Mouse (Mus musculus) adrenal gland, postnatal 25 days (tissue): ENCODE measurements around the gene Atg2a. TPM values are rescaled to one million over a fixed set of nuclear protein-coding genes. Genes with fewer than 3 reads are reported as not detected.
"Not testable (repeated sequence)": the region's sequence is repeated elsewhere in the genome, so short reads cannot be mapped to it uniquely, and the experiment has no call there.

ENCODE experiments used
- DNase-seq: peaks from one replicate; pipeline ENCODE4 v3.0.0; 2021; ENCODE audit warnings: mixed read lengths
- total RNA-seq: library from RNA; stranded (reverse); gene quantifications from 2 replicates; pipeline ENCODE4 v1.2.3, GENCODE M21; 2021

Atg2a gene
- total RNA-seq, 1 experiment from 2014 or later = 47.0 TPM

DNA sequence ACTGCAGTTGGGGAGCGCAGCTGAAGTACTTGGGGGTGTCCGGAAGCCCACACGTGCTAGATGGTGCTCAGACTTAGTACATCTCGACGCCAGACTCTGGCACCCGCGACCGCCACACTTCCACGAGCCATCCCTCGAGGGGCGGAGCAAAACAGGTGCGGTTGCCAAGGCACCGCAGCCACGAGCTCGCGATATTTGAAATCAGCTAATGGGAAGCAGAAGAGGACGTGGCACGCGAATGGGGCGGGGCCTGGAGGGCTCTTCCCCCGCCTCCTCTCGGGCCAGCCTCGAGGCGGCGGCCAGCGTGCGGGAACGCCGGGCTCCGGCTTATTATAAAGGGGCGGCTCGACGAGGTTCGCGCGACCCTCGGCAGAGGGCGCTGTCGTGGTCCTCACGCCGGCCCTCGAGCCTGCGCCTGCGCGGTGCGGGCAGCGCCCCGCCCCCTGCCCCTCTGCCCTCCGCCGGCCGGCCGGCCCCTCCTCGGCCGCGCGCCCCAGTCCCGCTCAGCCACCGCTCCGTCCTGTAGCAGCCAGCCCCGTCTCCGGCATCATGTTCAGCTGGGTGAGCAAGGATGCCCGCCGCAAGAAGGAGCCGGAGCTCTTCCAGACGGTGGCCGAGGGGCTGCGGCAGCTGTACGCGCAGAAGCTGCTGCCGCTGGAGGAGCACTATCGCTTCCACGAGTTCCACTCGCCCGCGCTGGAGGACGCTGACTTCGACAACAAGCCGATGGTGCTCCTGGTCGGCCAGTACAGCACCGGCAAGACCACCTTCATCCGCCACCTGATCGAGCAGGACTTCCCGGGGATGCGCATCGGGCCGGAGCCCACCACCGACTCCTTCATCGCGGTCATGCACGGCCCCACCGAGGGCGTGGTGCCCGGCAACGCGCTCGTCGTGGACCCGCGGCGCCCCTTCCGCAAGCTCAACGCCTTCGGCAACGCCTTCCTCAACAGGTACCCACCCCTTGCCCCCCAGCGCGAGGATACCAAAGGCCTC, 35.3 kb downstream of the Atg2a start, which contains the start of gene Ehd1:
Gene Ehd1, plus strand, starts transcription at position 300 of the 996 bp plus-strand sequence.
- peak; percentile 97 for DNase-seq

DNA sequence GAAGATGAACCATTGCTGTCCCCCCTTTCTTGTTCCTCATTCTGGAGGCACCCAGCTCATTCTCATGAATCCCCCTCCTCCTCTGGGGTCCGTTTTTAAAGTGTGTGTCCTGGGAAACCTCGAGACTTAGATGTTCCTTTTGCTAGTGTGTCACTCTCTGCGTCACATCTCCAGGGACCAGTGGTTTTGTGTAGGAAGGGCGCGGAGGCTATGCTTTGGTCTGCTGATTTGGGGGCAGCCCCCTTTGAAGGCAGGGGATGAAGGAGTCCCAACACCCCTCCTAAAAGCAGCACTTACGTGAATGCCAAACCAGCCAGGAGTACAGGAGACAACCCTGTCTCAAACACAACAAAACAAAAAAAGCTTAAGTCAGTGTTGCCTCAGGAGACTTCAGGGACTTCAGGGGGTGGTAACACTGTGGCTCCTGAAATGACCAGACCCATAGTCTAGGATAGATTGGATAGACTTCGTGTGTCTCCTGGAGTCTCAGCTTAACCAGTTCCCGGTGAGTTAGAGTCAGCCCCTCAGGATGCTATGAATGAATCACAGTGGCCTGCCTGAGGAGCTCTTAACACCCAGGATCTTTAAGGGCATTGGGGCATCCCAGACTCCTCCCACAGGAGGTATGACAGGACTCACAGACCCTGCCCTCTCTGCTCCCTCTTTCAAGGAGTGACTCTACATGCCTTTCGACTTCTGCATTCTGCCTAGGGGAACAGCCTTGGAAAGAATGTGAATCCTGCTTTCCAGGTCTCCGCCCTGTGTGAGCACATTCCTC, 36.4 kb downstream of the Atg2a start:
- DNase-seq = peak; percentile 67

DNA sequence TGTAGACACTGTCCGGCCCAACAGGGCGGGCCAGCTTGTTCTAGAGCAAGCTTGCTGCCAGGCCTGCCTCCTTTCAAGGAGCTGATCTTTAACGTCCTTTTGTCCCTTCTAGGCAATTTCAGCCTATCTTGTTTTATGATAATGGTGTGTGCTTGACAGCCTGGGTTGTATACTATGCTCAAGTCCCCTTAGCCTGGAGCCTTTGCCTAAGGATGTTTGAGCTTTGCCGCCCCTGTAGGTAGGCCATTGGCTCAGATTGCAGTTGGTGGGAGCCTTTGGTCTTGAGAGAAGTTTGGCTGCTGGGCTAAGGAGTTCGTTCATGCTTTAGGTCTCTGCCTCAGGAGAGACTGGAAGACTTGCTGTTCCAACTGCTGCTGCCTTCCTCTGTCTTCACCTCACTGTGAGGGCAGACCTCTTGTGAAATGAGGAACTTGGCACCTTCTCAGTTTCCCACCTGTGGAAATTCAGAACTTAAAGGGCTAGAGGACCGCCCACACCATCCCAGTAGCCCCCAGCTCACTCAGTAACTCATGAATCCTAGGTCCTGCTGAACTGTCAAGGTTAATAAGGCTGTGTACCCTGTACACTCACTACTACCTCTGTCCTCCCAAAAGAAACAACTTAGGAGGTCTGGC, 37.1 kb downstream of the Atg2a start:
- DNase-seq = no peak

DNA sequence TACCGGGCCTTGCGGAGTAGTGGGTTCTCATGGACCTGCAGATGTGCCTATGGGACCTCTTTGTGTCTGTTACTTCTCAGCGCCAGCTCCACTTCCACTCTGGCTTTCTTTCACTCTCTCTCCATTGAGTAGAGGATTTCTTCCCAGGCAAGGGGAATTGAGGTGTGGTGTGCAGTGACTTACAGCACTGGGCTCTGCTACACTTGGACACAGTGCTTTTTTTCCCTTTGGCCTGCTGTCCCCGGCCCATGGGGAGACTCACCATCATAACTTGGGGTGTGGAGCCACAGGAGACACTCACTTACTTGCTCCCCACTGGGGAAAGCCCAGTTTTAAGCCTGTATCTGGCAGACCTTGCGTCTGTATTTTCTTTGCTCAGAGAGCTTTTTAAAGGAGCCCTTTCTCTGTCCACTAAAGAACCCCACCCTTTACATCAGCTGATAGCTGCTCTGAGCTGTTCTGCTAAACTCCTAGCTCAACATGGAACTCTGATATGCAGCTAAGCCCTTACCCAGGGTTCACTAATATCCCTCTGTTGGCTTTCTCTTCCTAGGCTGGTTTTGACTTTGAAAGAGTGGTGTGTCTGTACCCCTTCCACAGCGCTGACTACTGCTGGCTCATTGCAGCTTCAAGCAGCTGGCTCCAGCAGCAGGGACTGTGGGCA, 38.1 kb downstream of the Atg2a start:
- DNase-seq = no peak

DNA sequence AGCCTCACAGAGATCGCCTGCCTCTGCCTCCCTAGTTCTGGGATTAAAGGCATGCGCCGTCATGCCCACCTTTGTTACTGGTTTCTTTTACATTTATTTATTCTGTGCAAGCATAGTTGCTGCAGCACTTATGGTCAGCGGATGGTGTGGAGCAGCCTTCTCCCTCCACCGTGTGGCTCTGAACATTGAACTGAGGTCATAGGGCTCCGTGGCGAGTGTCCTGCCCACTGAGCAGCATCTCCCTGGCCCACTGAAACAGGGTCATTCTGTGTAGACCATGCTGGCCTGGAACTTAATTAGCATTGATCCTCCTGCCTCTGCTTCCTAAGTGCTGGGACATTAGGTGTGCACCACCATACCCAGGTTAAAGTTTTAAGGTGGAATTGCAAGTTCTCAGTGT, 39.1 kb downstream of the Atg2a start:
- no peak for DNase-seq

DNA sequence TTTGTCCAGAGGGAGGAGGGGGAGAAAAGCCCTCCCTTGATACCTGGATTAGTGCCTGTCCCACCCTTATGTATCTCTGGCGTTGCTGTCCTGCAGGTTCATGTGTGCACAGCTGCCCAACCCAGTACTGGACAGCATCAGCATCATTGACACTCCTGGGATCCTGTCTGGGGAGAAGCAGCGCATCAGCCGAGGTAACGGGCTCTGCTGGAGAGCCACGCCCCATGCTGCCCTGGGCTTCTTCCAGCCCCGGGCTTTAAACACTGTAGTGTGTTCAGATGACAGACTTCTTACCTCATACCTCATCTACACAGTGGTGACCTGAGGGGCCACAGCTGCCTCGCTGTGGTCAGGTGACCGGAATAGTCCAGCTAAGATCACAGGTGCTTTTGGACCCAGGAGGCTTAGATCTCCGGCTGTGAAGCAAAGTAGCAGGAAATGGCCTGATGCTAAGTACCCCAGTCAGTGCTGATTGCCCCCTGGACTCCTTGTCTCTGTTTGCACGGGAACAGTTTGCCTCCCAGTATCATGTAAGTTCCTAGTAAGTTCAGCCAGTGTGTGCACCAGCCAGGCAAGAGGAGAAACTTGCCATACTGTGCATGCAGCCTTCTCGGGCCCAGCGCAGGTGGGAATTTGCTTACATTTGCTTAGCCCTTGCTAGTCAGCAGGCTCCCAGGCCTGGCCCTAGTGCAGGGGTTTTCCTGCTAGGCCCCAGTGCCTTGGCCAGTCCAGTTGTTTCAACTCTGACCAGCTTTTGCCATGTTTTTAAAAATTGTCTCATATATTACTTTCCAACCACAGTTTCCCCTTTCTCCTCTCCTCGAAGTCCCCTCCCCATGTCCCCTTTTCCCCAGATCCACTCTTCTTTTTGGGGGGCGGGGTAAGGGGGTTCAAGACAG, 39.9 kb downstream of the Atg2a start:
- no peak for DNase-seq

DNA sequence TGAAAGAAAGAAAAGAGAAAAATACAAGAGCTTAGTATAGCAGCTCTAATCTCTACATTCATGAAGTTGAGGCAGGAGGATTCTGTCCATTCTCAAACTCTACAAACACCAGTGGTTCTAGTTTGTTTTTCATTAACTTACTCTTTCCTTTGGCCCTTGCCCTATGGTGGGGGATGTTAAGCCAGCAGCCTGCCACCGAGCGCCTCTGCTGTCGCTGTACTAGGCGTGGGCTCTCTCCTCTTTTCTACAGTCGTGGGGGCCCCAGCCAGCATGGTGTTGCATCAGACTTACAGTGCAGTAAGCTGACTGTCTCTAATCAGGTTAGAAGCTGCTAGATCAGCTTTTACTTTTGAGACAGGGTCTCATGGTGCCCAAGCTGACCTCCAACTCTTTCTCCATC, 41.5 kb downstream of the Atg2a start:
- DNase-seq = no peak

DNA sequence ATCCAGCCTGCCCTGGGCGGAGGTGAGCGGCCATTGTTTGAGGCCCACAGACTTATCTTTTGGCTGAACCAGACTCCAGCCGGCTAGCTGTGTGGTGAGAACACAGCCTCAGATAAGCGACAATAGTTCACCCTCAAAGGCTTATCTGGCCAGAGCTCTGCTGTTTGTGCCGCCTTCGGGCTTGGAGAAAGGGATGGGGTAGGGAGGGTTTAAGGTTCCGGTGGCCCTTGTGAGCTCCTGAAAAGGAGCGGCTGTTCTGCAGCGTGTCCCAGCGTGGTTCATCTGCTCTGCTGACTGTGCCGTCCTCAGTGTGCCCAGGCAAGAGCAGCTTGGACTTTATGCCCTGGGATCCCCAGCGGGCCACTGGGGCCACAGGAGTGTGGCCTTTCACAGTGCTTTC, 43.0 kb downstream of the Atg2a start:
- DNase-seq = no peak

DNA sequence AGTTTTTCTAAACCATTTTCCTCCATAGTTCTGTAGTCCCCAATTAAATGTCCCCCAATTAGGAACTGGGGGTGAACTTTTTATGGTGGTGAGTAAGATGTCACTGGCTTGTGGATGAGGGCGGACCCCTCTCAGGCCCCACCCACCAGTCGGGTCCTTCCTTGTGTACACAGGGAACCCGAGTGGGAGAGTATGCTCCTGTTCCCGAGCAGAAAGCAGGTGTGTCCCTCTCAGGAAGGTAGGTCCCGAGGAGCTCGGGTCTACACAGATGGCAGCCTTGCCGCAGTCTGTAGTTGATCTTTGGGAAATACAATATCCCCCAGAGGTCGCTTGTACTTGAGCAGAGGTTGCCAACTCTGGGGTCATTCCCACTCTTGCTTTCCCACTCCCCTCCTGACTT, 43.8 kb downstream of the Atg2a start:
- DNase-seq = no peak

DNA sequence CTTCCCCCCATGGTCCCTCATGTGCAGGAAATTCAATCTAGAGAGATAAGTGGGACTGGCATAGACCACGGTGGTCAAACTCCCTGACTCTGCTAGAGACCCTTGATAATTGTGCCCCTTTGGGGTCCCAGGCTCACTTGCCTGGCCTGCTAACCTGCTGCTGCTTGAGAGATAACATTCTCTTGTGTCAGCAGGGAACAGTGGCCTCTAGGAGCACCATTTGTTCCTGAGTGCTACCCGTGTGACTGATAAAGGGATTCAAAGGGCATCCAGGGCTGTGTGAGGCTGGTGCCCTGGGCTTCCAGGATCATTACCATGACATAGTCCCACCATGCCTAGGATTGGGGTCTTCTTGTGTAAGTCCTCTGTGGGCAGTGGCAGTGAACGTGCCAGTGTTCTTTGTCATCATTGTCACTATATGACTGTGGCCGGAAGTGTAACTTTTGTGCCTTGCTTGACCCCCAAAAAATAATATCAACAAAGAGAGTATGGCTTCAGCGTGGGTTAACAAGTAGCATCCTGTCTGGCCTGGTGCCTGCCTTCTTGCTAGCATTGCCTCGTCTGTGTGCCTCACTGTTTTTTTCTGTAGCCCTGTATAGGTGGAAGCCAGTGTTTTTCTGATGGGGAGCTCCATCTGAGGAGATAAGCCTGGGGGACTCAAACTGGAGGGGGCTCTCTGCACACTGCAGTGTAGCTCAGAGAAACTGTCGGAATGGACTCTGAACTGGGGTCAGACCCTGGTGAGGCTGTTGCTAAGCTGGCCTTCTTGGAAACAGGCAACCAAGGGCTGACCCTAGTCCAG, 44.4 kb downstream of the Atg2a start:
- DNase-seq = no peak

DNA sequence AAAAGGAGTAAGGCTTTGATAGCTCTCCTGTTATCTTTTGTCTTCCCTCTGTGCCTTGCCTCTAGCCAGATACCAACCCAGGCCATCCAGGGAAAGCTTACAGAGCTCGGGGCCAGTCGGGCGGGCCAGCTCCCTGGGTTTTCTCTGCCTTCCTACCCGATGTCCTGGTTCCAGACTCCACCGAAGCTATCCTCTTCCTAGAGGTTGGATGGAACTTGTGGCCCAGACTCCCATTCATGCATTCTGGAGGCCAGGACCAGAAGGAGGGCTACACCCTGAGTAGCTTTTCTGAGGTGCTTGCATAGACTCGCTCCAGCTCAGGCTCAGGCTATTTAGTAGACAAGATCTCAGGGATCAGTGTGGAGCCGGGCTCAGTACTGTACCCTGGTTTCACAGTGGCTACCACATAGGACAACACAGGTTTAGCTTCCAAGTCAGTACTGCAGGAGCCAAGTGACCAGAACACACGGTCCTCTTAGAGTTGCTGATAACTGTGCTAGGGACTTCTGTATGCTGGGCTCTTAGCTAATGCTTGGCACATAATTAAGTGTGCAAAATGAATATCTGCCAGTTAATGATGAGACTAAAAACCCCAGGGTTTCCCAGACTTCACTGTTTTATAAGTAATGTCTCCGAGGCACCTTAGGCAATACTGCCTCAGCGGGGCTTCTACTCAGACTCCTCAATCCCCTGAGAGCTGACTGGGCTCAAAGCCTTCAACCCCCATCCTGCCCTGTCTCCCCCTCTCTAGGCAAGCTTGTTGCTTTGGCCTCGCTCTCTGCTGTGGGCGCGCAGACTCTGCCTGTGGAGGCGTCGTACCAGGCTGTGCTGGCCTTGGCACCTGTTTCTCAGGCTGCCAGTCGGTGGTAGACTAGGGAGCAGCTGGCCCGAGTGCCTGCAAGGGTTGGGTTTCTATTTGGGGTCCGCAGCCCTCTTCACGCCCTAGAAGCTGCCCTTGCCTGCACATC, 45.2 kb downstream of the Atg2a start:
- DNase-seq = no peak

DNA sequence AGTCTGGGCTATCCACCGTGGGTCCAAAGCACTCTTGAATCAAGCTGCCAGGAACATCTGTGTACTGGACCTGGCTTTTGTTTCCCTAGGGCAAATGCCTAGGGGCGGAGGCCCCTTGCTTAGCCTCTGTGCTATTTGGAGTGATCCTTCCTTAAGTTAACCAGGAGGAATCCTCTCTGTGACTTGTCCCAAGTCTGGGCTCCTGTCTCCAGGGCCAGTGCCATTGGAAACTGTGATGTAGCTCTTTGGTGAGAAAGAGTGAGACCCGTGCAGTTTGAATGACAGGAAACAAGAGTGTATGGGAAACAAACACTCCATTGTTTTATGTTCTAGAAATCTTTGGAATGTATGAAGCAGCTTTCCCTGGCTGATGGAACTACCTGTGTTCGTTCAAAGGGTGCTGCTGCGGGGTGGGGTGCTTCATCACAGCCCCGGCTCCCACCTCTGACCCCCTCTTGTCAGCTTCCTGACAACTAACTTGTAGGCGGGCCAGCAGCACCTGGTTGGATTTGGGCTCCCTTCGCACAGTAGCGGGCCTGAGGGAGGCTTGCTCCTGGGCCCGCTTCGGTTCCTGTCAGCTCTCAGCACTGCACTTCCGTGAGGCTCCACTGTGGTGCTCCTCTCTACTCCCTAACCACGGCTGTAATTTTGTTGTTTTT, 46.9 kb downstream of the Atg2a start:
- DNase-seq = no peak

DNA sequence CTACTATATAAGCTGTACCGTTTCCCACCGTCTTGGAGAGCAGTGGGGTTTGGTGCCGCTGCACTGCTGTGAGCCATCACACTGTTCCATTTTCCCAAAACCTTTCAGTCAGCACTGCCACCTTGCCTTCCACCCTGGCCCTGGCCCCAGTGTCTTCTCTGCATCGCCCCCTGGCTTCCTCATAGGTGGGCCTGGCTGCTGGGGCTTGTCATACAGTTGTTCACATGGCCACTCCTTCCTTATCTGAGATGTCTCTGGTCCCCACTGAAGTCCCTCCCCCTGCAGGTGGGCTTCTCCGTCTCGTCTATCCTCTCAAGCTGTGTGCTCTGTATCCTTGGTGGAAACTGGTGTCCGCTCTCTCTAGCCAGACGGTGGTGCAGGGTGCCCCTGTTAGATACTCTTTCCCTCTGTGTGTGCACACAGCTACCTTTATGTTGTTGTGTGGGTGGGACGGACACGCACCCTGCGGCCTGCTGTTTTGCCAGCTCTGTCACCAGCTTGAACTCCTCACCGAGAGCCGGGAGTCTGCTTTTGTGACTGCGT, 48.3 kb downstream of the Atg2a start:
- no peak for DNase-seq

DNA sequence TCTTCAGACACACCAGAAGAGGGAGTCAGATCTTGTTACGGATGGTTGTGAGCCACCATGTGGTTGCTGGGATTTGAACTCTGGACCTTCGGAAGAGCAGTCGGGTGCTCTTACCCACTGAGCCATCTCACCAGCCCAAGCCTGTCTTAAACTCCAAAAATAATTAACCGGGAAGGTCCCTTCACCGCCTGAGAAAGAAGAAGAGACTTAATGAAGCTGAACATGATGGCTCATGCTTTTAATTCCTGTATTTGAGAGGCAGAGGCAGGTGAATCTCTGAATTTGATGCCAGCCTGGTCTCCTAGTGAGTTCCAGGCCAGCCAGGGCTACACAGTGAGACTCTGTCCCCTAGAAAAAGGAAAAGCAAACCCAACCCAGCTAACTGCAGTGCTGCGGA, 49.2 kb downstream of the Atg2a start:
- not testable (repeated sequence) for DNase-seq

DNA sequence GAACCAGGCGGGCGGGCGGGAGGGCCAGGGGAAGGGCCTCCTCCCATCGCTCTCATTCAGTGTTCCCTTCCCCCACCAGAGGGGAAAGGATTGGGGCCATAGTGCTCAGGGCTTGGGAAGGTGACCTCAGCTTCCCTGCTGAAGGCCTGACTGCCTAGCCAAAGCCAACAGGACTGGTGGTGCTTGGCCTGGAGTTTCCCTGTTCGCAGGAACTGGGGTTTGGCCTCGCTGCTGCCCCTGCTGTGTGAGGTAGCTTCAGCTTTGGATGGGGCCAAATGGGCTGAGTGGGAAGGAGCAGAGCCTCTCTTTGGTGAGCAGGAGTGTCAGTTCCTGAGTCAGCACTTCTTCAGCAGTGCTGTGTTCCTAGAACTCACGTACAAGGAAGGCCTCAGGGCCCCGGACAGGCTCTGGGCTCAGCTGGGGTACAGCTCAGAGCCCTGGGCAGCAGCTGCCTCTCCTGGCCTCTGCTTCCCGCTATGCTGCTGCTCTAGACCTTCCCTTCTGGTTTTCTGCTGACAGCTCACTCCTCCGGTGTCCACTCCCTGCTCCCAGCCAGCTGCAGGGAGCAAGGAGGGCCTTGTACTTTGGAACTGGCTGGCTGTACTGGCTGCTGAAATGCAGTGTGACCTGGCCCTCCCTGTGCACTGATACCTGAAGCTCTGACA, 49.8 kb downstream of the Atg2a start:
- DNase-seq = no peak

DNA sequence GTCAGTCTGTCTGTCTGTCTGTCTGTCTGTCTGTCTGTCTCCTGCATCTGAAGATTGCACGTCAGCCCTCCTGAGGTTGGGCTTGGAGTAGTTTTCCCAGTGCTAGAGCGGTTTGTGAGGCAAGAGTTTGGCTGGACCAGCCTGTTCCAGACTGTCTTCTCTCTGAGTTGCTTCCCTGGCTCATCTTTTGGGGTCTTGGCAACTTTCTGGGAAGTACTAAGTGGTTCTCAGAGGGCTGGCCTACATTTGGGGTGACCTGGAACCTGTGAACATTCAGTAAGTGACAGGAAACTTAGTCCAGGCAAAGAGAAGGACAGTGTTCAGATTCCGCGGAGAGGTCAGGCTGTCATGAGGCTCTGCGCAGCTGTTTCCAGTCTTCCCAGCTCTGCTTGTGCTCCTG, 50.8 kb downstream of the Atg2a start:
- no peak for DNase-seq

DNA sequence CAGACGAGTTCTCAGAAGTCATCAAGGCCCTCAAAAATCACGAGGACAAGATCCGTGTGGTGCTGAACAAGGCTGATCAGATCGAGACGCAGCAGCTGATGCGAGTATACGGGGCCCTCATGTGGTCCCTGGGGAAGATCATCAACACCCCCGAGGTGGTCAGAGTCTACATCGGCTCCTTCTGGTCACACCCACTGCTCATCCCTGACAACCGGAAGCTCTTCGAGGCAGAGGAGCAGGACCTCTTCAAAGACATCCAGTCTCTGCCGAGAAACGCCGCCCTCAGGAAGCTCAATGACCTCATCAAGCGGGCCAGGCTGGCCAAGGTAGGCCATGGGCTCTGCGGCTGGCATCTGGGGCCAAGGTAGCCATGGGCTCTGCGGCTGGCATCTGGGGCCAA, 52.8 kb downstream of the Atg2a start:
- DNase-seq = no peak
